Mouse (Mus musculus) megakaryocyte progenitor cell, adult 5-6 weeks (primary cell): ENCODE data around the gene Prss56. TPM values are rescaled to one million over a fixed set of nuclear protein-coding genes. Genes with fewer than 3 reads are reported as not detected.

Experiments used
- ATAC-seq: replicated peaks from 2 replicates; pipeline ENCODE4 v1.8.0; 2016; ENCODE audit warnings: mild to moderate bottlenecking, moderate TSS enrichment, inconsistent platforms; ENCODE audit not compliant: poor library complexity
- total RNA-seq, 2 experiments: library from RNA; stranded (forward) in 1 of 2; stranded (reverse) in 1 of 2; fragments of 157-497, 149-512 nt in 1 of 2; fragments of 200-1000 nt in 1 of 2; gene quantifications; 2 replicates each; pipeline versions ENCODE4 v1.2.3 to v1.2.4; 2015 to 2017

Prss56 gene
- total RNA-seq, 2 experiments from 2014 or later = not detected

DNA sequence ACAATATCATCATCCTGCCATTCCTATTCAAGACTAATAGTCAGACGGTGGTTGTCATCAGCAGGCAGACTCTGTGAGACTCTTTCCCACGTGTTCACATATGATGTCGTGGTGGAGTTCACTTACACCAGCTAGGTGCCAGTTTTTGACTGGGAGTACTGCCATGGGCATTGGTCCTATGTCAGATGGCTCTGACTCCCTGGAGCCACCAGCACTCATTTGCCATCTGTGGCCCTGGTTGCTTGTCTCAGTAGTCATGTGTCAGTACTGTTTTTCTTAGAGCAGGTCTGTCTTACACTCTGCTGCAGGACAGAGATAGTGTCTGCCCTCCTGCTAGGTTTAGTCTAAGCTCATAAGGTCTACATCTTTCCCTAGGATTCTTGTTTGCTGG is 44.0 kb downstream of the Prss56 start:
- no peak for ATAC-seq

DNA sequence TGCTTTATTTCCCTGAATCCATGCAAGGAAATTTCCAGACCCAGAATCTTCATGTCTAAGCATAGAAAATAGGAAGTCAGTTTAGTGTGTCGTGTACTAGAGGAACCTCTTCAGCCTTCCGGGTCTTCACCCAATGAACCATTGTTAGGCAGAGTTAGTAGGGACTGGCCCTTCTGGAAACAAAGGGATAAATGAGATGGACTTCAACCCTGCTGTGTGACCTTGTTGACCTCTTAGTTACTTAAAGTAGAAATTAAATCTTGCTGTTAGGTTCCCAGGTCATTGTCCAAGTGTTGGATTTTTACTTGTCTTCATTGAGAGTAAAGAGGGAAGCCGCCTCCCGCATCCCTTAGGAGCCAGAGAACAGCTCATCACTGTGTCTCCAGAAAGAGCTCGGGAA is 47.5 kb downstream of the Prss56 start:
- ATAC-seq = no peak

DNA sequence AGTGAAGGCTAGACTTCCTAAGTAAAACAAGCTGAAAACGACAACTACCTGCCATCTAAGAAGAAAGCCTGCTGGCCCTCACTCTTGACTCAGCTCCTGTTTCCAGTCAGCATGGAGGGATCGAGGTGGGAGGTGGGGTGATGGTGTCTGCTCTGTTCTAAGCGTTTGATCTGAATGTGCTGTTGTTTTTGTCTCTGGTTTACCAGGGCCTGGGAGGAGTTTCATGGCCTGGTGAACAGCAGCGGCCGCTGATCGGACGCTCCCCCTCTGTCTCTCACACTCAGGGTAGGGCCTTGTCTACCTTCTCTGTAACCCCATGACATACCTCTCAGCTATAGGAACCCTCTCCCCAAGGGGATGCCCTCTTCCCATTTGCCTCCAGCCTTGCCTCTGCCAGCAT is 49.1 kb downstream of the Prss56 start:
- no peak for ATAC-seq

Other genes starting within 250 kb of the Prss56 start
- not detected in 2 replicates for gene Alppl2, start 93.4 kb upstream of the Prss56 start, total RNA-seq (2015)
- not detected in 2 replicates for gene Alppl2, start 93.4 kb upstream of the Prss56 start, total RNA-seq (2017)
- gene Alpi, start 81.7 kb upstream of the Prss56 start, total RNA-seq (2015) = not detected in 2 replicates
- gene Alpi, start 81.7 kb upstream of the Prss56 start, total RNA-seq (2017) = not detected in 2 replicates
- gene Akp3, start 58.3 kb upstream of the Prss56 start, total RNA-seq (2015) = not detected in 2 replicates
- not detected in 2 replicates for gene Akp3, start 58.3 kb upstream of the Prss56 start, total RNA-seq (2017)
- gene Ecel1, start 26.8 kb upstream of the Prss56 start, total RNA-seq (2015) = not detected in 2 replicates
- not detected in 2 replicates for gene Ecel1, start 26.8 kb upstream of the Prss56 start, total RNA-seq (2017)
- not detected in 2 replicates for gene Chrnd, start 7.3 kb downstream of the Prss56 start, total RNA-seq (2015)
- not detected in 2 replicates for gene Chrnd, start 7.3 kb downstream of the Prss56 start, total RNA-seq (2017)
- gene Chrng, start 21.3 kb downstream of the Prss56 start, total RNA-seq (2015) = not detected in 2 replicates
- gene Chrng, start 21.3 kb downstream of the Prss56 start, total RNA-seq (2017) = not detected in 2 replicates
- 79.1 and 84.7 TPM in 2 replicates for gene Eif4e2, start 30.6 kb downstream of the Prss56 start, total RNA-seq (2015)
- gene Eif4e2, start 30.6 kb downstream of the Prss56 start, total RNA-seq (2017) = 160 and 176 TPM in 2 replicates
- gene Efhd1, start 81.0 kb downstream of the Prss56 start, total RNA-seq (2015) = not detected in 2 replicates
- gene Efhd1, start 81.0 kb downstream of the Prss56 start, total RNA-seq (2017) = not detected in 2 replicates
- gene Gigyf2, start 143.7 kb downstream of the Prss56 start, total RNA-seq (2015) = 53.5 and 60.7 TPM in 2 replicates
- 77.8 and 103 TPM in 2 replicates for gene Gigyf2, start 143.7 kb downstream of the Prss56 start, total RNA-seq (2017)
- gene Kcnj13, start 211.4 kb downstream of the Prss56 start, total RNA-seq (2015) = not detected in 2 replicates
- gene Kcnj13, start 211.4 kb downstream of the Prss56 start, total RNA-seq (2017) = not detected in 2 replicates